Mouse (Mus musculus) hindbrain, embryonic 11.5 days (tissue): ENCODE measurements around the gene Fam124a. TPM values are rescaled to one million over a fixed set of nuclear protein-coding genes. Genes with fewer than 3 reads are reported as not detected.
A peak's percentile ranks its signal among the peaks of the same experiment; 100 is the strongest.

ENCODE experiments used
- ATAC-seq: fragments of 200-750 bp; cut with Nextera tagmentation; 2 replicates; pipeline ENCODE4 v1.8.0; 2017; ENCODE audit warnings: mild to moderate bottlenecking, moderate TSS enrichment, moderate library complexity; ENCODE audit not compliant: low FRiP score
- DNase-seq: peaks from one replicate; pipeline ENCODE4 v3.0.0-alpha.2; 2015; ENCODE audit warnings: low spot score
- H3K27ac ChIP-seq: fragments of 300-500 bp; sonication (generic); 2 replicates; pipeline ENCODE4 v1.5.1; 2014; ENCODE audit warnings: mild to moderate bottlenecking, low read depth, low read length
- H3K27me3 ChIP-seq: fragments of 300-500 bp; sonication (generic); 2 replicates; pipeline ENCODE4 v1.6.1; 2014; ENCODE audit warnings: mild to moderate bottlenecking, low read length, moderate library complexity, mixed read lengths; ENCODE audit not compliant: control insufficient read depth, insufficient read depth
- H3K36me3 ChIP-seq: fragments of 300-500 bp; sonication (generic); 2 replicates; pipeline ENCODE4 v1.6.1; 2014; ENCODE audit warnings: mild to moderate bottlenecking, low read length, moderate library complexity, mixed read lengths; ENCODE audit not compliant: control insufficient read depth, insufficient read depth
- H3K4me1 ChIP-seq: fragments of 300-500 bp; sonication (generic); replicated peaks from 2 replicates; pipeline ENCODE4 v1.6.1; 2014; ENCODE audit warnings: low read length, mixed read lengths; ENCODE audit not compliant: control insufficient read depth, insufficient read depth
- H3K4me2 ChIP-seq: fragments of 300-500 bp; sonication (generic); replicated peaks from 2 replicates; pipeline ENCODE4 v1.6.1; 2014; ENCODE audit warnings: mild to moderate bottlenecking, low read depth, low read length
- H3K4me3 ChIP-seq: fragments of 300-500 bp; sonication (generic); 2 replicates; pipeline ENCODE4 v1.5.1; 2014; ENCODE audit warnings: low read depth, low read length
- H3K9ac ChIP-seq: fragments of 300-500 bp; sonication (generic); 2 replicates; pipeline ENCODE4 v1.6.1; 2014; ENCODE audit warnings: low read depth, low read length
- H3K9me3 ChIP-seq: fragments of 300-500 bp; sonication (generic); 2 replicates; pipeline ENCODE4 v1.6.1; 2016; ENCODE audit warnings: low read length; ENCODE audit not compliant: control insufficient read depth
- WGBS: fragments of 180-500 bp; shearing (Covaris S2); extraction: QIAGEN DNeasy Blood & Tissue Kit; methylation state at CpG from one replicate; pipeline ENCODE4 v1.1.7; 2014; 5-methylcytosine and 5-hydroxymethylcytosine counted together
- polyA plus RNA-seq: library from polyadenylated mRNA; unstranded; fragments of >200 nt; fragmentation: Nextera tagmentation; extraction: Ambion mirVana; gene quantifications from 2 replicates; pipeline ENCODE4 v1.2.1, GENCODE M21; 2014

Gene Fam124a
- polyA plus RNA-seq = 4.0 and 4.8 TPM in 2 replicates

DNA sequence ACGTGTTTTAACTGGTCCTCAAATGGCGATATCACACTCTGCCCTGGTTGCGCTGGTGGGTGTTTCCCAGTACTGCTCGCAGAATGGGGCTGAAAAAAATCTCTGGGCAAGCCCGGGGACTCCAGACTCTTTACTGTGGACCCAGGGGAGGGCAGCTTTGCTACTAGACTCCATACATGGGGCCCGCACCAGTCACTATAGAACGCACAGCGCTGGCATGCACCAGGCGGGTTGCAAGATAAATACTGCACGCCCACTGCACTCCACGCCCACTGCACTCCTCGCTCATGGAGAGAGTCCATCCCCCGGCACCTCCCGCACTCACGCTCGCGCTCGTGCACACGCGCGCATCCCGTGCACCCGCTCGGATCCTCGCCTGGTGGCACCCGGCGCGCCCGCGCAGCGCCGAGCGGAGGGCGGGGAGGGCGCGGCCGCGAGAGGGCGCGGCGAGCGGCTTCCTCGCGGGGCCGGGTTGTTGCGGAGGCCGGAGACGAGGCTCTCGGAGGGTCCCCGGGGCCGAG is at the start of gene Fam124a:
Gene Fam124a (plus strand): TSS at position 429 of the 521 bp plus-strand sequence.
- Histone ChIP-seq H3K4me3 (peak within 1 kb of the TSS; percentile 65), H3K4me1 (no peaks in the 10 kb centered on the region), H3K9ac (peak within 1 kb of the TSS; percentile 65), H3K27ac (no peak within 1 kb of the TSS), H3K9me3 (no peaks in the 10 kb centered on the region), H3K36me3 (no peaks in the 10 kb centered on the region), H3K4me2 (peak within 1 kb of the TSS; percentile 79), H3K27me3 (peaks cover 10% of the 10 kb centered on the region)
- DNase-seq = peak; percentile 89
- WGBS = 1% methylated on average over 46 of the region's 51 CpGs
- ATAC-seq = peak; percentile 93

DNA sequence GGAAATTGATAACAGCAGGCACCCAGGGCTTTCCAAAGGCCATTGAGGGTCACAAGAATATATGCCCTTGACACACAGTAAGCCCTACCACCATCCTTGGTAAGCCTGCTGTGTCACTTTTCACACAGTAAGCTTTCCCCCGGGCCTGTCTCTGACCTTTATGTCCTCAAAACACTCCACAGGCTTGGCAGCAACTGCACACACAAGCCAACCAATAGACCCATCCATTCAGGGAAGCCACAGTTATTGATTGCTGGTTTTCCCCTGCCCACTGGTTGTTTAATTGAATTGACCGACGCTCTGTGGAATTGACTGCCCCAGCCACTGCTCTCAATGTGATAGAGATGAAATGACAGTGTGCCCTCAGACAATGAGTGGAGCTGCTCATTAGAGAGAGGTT is 49.3 kb upstream of the Fam124a start:
- no peak for ATAC-seq
- no peak for DNase-seq
- H3K9me3 ChIP-seq = no peaks in the 10 kb centered on the region
- no peaks in the 10 kb centered on the region for H3K36me3 ChIP-seq
- no peaks in the 10 kb centered on the region for H3K4me1 ChIP-seq
- H3K4me2 ChIP-seq = no peak overlapping the region
- no peaks in the 10 kb centered on the region for H3K27me3 ChIP-seq
- no peak overlapping the region for H3K4me3 ChIP-seq
- no peak overlapping the region for H3K27ac ChIP-seq
- H3K9ac ChIP-seq = no peak overlapping the region
- 77% methylated on average over 3 of the region's 3 CpGs for WGBS

DNA sequence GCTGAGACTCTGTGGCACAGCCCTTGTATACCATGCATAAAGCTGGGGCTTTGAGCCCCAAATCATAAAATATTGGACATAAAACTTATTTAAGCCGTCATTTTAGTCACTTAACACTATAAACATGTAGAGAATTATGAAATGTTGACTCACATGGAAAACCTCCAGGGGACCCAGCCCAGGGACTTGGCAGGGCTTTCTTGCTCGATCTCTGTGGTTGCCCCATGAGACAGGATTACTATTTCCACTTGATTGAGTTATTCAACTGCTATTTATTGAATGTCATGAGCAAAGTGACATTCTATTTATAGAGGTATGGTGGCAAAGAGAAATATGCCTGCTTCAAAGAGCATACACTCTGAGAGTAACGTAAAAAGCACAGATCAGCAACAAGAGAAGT is 46.2 kb upstream of the Fam124a start:
- H3K36me3 ChIP-seq = no peaks in the 10 kb centered on the region
- H3K27me3 ChIP-seq = no peaks in the 10 kb centered on the region
- 84% methylated on average over 3 of the region's 3 CpGs for WGBS
- H3K4me1 ChIP-seq = no peaks in the 10 kb centered on the region
- no peak overlapping the region for H3K27ac ChIP-seq
- DNase-seq (no peak), ATAC-seq (no peak)
- no peak overlapping the region for H3K4me3 ChIP-seq
- H3K9ac ChIP-seq = no peak overlapping the region
- H3K4me2 ChIP-seq = no peak overlapping the region
- no peaks in the 10 kb centered on the region for H3K9me3 ChIP-seq

DNA sequence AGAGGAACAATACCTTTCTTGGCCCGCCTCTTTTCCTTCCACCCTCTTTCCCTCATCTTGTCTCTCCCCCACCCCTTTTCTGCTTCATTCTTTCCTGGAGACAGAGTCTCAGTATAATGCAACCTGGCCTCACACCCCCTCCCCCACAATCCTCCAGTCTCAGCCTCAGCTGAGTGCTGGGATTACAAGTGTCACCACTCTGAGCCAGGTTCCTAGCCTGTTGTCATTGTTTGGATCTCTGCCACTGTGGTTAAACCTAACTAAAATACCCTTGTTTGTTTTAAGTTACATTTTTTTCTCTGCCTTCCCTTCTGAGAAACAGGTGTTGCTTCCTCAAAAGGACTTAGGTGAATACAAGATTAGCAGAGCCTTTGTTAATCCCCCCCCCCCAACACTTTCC is 42.7 kb upstream of the Fam124a start:
- no peak overlapping the region for H3K4me3 ChIP-seq
- no peaks in the 10 kb centered on the region for H3K27me3 ChIP-seq
- H3K27ac ChIP-seq = no peak overlapping the region
- 50% methylated on average over 1 of the region's 1 CpGs for WGBS
- H3K9me3 ChIP-seq = no peaks in the 10 kb centered on the region
- H3K36me3 ChIP-seq = no peaks in the 10 kb centered on the region
- H3K9ac ChIP-seq = no peak overlapping the region
- H3K4me2 ChIP-seq = no peak overlapping the region
- ATAC-seq (no peak), DNase-seq (no peak)
- H3K4me1 ChIP-seq = no peaks in the 10 kb centered on the region

DNA sequence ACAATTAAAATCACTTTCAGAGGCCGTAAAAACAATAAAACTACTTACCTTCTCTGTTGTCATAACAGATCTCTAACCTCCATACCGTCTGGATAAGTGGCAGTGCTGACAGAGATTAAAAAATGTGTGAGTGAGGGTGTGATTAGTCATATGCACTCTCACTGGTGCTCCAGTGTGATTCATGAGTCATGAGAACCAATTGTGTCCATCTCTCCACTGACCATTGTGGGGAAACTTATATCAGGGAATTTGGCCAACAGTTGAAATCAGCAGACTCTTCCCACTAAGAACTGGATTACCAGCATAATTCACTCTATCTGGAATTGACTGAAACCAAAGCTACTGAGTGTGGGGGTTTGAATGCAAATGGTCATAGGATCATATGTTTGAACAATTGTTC is 24.6 kb upstream of the Fam124a start:
- Histone ChIP-seq H3K27ac (no peak overlapping the region), H3K9ac (no peak overlapping the region), H3K4me3 (no peak overlapping the region), H3K4me1 (no peaks in the 10 kb centered on the region), H3K27me3 (no peaks in the 10 kb centered on the region), H3K4me2 (no peak overlapping the region), H3K36me3 (no peaks in the 10 kb centered on the region), H3K9me3 (no peaks in the 10 kb centered on the region)
- 77% methylated on average over 2 of the region's 2 CpGs for WGBS
- DNase-seq (no peak), ATAC-seq (no peak)

DNA sequence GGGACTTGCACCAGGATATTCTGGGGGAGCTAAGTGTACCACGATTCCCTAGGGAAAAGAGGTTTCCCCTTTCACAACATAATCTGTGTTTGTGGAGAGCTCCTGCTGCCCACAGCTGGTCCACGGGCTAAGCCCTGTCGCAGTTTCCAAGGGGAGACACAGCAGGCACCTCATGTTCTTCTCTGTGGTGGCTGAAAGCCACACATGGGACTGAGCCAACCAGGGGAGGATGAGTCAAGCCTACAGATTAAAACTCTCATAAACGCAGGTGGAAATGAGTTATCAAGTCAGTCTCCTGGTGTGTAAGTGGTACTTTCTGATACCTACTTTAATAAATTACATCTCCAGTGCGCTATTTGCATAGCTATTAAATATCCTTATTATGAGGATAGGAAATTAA is 19.4 kb upstream of the Fam124a start:
- Histone ChIP-seq H3K4me1 (no peaks in the 10 kb centered on the region), H3K36me3 (no peaks in the 10 kb centered on the region), H3K4me2 (no peak overlapping the region), H3K27ac (no peak overlapping the region), H3K9me3 (no peaks in the 10 kb centered on the region), H3K27me3 (no peaks in the 10 kb centered on the region), H3K9ac (no peak overlapping the region), H3K4me3 (no peak overlapping the region)
- no peak for DNase-seq
- WGBS = 65% methylated on average over 5 of the region's 5 CpGs
- no peak for ATAC-seq

DNA sequence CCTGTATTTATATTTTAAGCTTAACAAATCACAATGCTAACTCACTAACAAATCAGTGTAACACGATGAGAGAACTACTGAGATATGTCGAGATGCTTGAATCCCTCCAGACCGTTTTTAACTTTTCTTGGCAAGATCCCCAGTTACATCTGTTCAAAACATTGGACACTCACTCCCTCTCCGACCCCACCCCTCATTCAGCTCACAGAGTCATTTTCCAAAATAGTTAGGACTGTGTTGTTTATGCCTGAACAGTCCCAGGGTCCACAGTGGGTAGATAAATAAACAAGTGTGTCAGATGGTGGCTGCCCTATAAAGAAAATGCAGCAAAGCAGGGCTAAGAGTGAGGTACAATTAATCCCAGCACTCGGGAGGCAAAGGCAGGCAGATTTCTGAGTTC is 18.5 kb upstream of the Fam124a start:
- 82% methylated on average over 5 of the region's 5 CpGs for WGBS
- no peaks in the 10 kb centered on the region for H3K27me3 ChIP-seq
- H3K27ac ChIP-seq = no peak overlapping the region
- ATAC-seq (no peak), DNase-seq (no peak)
- H3K4me2 ChIP-seq = no peak overlapping the region
- H3K36me3 ChIP-seq = no peaks in the 10 kb centered on the region
- H3K4me3 ChIP-seq = no peak overlapping the region
- no peaks in the 10 kb centered on the region for H3K4me1 ChIP-seq
- H3K9ac ChIP-seq = no peak overlapping the region
- no peaks in the 10 kb centered on the region for H3K9me3 ChIP-seq

DNA sequence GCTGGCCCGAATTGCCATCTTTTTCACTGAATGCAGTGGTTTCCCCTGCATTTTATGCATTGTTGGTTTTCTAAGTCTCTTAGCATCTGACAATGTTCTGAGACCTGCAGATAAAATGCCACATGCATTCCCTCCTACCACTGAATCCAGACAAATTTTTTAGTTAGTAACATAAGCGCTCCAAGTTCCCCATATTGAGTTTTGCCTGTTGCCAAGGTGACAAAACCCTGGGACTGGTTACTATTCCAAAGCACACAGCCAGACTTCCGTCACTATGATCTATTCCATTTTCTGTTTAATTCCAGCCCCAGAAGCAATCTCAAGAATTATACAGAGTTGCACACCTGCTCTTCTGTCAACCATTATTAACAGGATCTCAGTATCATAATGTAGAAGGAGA is 15.7 kb upstream of the Fam124a start:
- Histone ChIP-seq H3K27ac (no peak overlapping the region), H3K27me3 (no peaks in the 10 kb centered on the region), H3K36me3 (no peaks in the 10 kb centered on the region), H3K9ac (no peak overlapping the region), H3K4me3 (no peak overlapping the region), H3K9me3 (no peaks in the 10 kb centered on the region), H3K4me2 (no peak overlapping the region), H3K4me1 (no peaks in the 10 kb centered on the region)
- 87% methylated on average over 3 of the region's 3 CpGs for WGBS
- no peak for DNase-seq
- no peak for ATAC-seq

DNA sequence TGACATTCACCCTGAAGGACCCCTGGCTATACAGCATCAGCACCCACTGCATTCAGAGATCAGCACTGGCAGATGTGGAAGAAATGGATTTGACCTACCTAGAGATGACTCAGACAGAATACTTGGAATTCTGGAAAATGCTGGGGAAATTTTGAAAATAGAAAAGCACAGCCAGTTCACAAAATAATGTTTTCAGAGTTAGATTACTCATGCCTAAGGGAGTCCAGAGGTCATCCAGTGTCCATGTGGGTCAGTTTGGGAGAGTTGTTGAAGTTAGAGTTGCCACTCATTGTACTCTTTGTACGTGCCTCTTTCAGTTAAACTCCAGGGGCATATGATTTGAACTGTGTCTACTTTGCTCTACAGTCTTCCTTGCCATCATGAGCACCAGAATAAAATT is 13.8 kb upstream of the Fam124a start:
- WGBS = 91% methylated on average over 1 of the region's 1 CpGs
- Histone ChIP-seq H3K4me2 (no peak overlapping the region), H3K9ac (no peak overlapping the region), H3K4me1 (no peaks in the 10 kb centered on the region), H3K9me3 (no peaks in the 10 kb centered on the region), H3K27me3 (no peaks in the 10 kb centered on the region), H3K27ac (no peak overlapping the region), H3K36me3 (no peaks in the 10 kb centered on the region), H3K4me3 (no peak overlapping the region)
- ATAC-seq (no peak), DNase-seq (no peak)
